21 mouse cellular contexts compared by ENCODE assay signal in genomic region chr9:58516480-58516879, GRCm38 (mm10). TPM values are rescaled to one million over a fixed set of nuclear protein-coding genes. Genes with fewer than 3 reads are reported as not detected.
DNase-seq lines count a peak whose midpoint lies in the region; ATAC-seq lines count a peak whose summit lies in the region.
"Had no signal": no experiment of that assay in that cellular context is flagged by ENCODE, and none has a peak within 500 bp of the region (broad histone marks: within the 10 kb centered on the region; RNA-seq: fewer than 3 reads in every experiment).

No protein-coding gene starts in this region.

- H3K36me3 ChIP-seq in kidney, embryonic 16.5 days (ENCODE audit: insufficient read depth, low read length), result no peaks in the 10 kb centered on the region
- H3K36me3 ChIP-seq in heart, embryonic 10.5 days, result no peaks in the 10 kb centered on the region
- H3K36me3 ChIP-seq: embryonic facial prominence, embryonic 15.5 days; forebrain, embryonic 10.5 days; heart, embryonic 15.5 days; hindbrain, embryonic 10.5 days; hindbrain, embryonic 15.5 days had no signal

- H3K9me3 ChIP-seq in kidney, embryonic 16.5 days (ENCODE audit: low read length), result no peaks in the 10 kb centered on the region
- no peaks in the 10 kb centered on the region for H3K9me3 ChIP-seq in heart, embryonic 10.5 days
- H3K9me3 ChIP-seq: embryonic facial prominence, embryonic 15.5 days; forebrain, embryonic 10.5 days; heart, embryonic 15.5 days; hindbrain, embryonic 10.5 days; hindbrain, embryonic 15.5 days had no signal

- 75% methylated on average over 3 of the region's 3 CpGs for WGBS in kidney, embryonic 16.5 days
- WGBS in heart, embryonic 10.5 days, result 77% methylated on average over 3 of the region's 3 CpGs

- H3K27me3 ChIP-seq in kidney, embryonic 16.5 days (ENCODE audit: insufficient read depth, low read length), result no peaks in the 10 kb centered on the region
- peaks cover 5% of the 10 kb centered on the region for H3K27me3 ChIP-seq in heart, embryonic 10.5 days (ENCODE audit: insufficient read depth, poor library complexity, severe bottlenecking)
- H3K27me3 ChIP-seq: embryonic facial prominence, embryonic 15.5 days; heart, embryonic 15.5 days; hindbrain, embryonic 15.5 days had no signal

- H3K4me3 ChIP-seq in kidney, embryonic 16.5 days (ENCODE audit: low read length), result no peak overlapping the region
- no peak overlapping the region for H3K4me3 ChIP-seq in heart, embryonic 10.5 days
- H3K4me3 ChIP-seq: embryonic facial prominence, embryonic 15.5 days; erythroblast, embryonic 14.5 days; forebrain, embryonic 10.5 days; heart, embryonic 15.5 days; hindbrain, embryonic 10.5 days; hindbrain, embryonic 15.5 days had no signal

- no peak overlapping the region for H3K27ac ChIP-seq in kidney, embryonic 16.5 days (ENCODE audit: low read length)
- no peak overlapping the region for H3K27ac ChIP-seq in heart, embryonic 10.5 days
- H3K27ac ChIP-seq: embryonic facial prominence, embryonic 15.5 days; forebrain, embryonic 10.5 days; heart, embryonic 15.5 days; hindbrain, embryonic 10.5 days; hindbrain, embryonic 15.5 days had no signal

- ATAC-seq in kidney, embryonic 16.5 days (ENCODE audit: low FRiP score, low TSS enrichment), result no peak
- ATAC-seq: forebrain, embryonic 14.5 days; intestine, embryonic 16.5 days had no signal

- H3K9ac ChIP-seq in kidney, embryonic 16.5 days (replicated peaks; ENCODE audit: low read length), result no peak overlapping the region
- H3K9ac ChIP-seq: embryonic facial prominence, embryonic 15.5 days; heart, embryonic 15.5 days; hindbrain, embryonic 15.5 days had no signal

- peak; percentile 88 for DNase-seq in brain, adult 2 months (ENCODE audit: low read depth, low spot score)
- peak; percentile 81 for DNase-seq in cerebellum, adult 11-12 months
- peak; percentile 82 for DNase-seq in cerebellum, adult 9-10 months
- peak; percentile 57 to 69 for DNase-seq in cerebellum, postnatal 36 days
- no peak for DNase-seq in heart, embryonic 10.5 days (ENCODE audit: low spot score)
- DNase-seq: adrenal gland, adult 2 months; adrenal gland, postnatal 25 days; embryo, embryonic 11 days; heart, adult 18-20 months; heart, postnatal 14 days; kidney, adult 2 months had no signal

- peaks cover 8% of the 10 kb centered on the region; the same call in 1 of the 2 replicates for H3K4me1 ChIP-seq in kidney, embryonic 16.5 days (ENCODE audit: insufficient read depth, low read length)
- H3K4me1 ChIP-seq in heart, embryonic 10.5 days, result peaks cover 8% of the 10 kb centered on the region

- no peak overlapping the region for H3K4me2 ChIP-seq in kidney, embryonic 16.5 days (replicated peaks; ENCODE audit: low read depth, low read length)
- H3K4me2 ChIP-seq: embryonic facial prominence, embryonic 15.5 days; heart, embryonic 11.5 days; heart, embryonic 15.5 days; hindbrain, embryonic 15.5 days had no signal

RNA-seq across cellular contexts. Expression of gene Insyn1, which starts 28.1 kb away (rescaled TPM):
- 1.0 and 1.5 TPM in 2 replicates for polyA plus RNA-seq in kidney, embryonic 16.5 days (2015; fragmentation: Nextera tagmentation; extraction: Ambion mirVana)
- polyA plus RNA-seq in heart, embryonic 10.5 days (2016; fragmentation: Nextera tagmentation; extraction: Ambion mirVana), result 1.2 and 1.3 TPM in 2 replicates
- polyA plus RNA-seq: erythroblast, embryonic 14.5 days had no signal

RNA-seq across cellular contexts. Expression of gene Cd276, which starts 38.8 kb away (rescaled TPM):
- 38.5 and 41.9 TPM in 2 replicates for polyA plus RNA-seq in kidney, embryonic 16.5 days (2015; fragmentation: Nextera tagmentation; extraction: Ambion mirVana)
- 33.1 and 38.8 TPM in 2 replicates for polyA plus RNA-seq in heart, embryonic 10.5 days (2016; fragmentation: Nextera tagmentation; extraction: Ambion mirVana)
- polyA plus RNA-seq: erythroblast, embryonic 14.5 days had no signal
